Mouse (Mus musculus): ENCODE measurements around the gene Ccdc57. TPM values are rescaled to one million over a fixed set of nuclear protein-coding genes. Genes with fewer than 3 reads are reported as not detected.

The Ccdc57 gene
- total RNA-seq, 2 experiments from 2014 or later = 2.3 to 2.8 TPM

GRCm38 (mm10) chr11:120955701-120956100, 23.0 kb upstream of the Ccdc57 start:
- intact Hi-C loops (cut with DNase I; ENCODE audit: low total_unique reads) = no loop called here
- DNase-seq = no peak

DNA sequence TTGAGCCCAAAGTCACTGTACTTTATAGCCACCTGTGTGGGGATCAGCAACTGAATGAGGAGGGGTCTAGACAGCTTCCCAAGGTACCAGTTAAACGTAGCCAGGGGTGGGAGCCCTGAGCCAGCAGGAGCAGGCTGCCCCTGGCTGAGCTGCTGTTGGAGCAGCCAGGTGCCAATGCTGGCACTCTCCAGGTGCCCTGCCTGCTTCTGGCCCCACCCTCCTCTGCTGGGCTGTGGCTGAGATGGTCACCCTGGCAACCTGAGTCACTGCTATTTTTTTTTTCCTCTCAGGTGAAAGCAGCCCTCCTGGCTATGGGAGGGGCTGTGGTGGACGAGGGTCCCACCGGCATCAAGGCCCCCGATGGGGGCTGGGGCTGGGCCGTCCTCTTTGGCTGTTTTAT, 22.3 kb upstream of the Ccdc57 start:
- DNase-seq = no peak
- intact Hi-C loops (cut with DNase I; ENCODE audit: low total_unique reads) = no loop called here

- intact Hi-C loops (cut with DNase I; ENCODE audit: low total_unique reads) = no loop called here
- peak; percentile 53 for DNase-seq
Observed at GRCm38 (mm10) chr11:120951731-120952730, 19.4 kb upstream of the Ccdc57 start.

DNA sequence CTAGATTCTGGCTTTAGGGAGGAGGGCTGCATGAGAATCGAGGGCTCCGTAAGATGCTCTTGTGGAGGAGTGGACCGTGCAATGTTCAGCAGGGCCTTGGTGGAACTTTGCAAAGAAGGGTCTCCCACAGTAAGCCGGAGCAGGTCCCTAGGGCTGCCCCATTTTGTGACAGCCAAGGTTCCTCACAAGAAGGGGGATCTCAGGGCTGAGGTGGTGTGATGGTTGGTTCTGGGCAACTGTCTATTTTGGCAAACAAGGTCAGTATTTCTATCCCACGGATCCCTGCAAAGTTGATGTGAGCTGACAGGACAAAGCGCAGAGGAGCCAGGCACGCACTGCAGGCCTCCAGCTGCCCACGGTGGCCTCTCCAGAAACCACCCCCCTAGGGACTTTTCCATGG, 18.6 kb upstream of the Ccdc57 start:
- intact Hi-C loops (cut with DNase I; ENCODE audit: low total_unique reads) = no loop called here
- DNase-seq = no peak

GRCm38 (mm10) chr11:120950281-120951202, 17.9 kb upstream of the Ccdc57 start:
- intact Hi-C loops (cut with DNase I; ENCODE audit: low total_unique reads) = no loop called here
- DNase-seq = peak; percentile 95

- DNase-seq = peak; percentile 37
- intact Hi-C loops (cut with DNase I; ENCODE audit: low total_unique reads) = no loop called here
Observed at GRCm38 (mm10) chr11:120949863-120950262, 17.2 kb upstream of the Ccdc57 start.

DNA sequence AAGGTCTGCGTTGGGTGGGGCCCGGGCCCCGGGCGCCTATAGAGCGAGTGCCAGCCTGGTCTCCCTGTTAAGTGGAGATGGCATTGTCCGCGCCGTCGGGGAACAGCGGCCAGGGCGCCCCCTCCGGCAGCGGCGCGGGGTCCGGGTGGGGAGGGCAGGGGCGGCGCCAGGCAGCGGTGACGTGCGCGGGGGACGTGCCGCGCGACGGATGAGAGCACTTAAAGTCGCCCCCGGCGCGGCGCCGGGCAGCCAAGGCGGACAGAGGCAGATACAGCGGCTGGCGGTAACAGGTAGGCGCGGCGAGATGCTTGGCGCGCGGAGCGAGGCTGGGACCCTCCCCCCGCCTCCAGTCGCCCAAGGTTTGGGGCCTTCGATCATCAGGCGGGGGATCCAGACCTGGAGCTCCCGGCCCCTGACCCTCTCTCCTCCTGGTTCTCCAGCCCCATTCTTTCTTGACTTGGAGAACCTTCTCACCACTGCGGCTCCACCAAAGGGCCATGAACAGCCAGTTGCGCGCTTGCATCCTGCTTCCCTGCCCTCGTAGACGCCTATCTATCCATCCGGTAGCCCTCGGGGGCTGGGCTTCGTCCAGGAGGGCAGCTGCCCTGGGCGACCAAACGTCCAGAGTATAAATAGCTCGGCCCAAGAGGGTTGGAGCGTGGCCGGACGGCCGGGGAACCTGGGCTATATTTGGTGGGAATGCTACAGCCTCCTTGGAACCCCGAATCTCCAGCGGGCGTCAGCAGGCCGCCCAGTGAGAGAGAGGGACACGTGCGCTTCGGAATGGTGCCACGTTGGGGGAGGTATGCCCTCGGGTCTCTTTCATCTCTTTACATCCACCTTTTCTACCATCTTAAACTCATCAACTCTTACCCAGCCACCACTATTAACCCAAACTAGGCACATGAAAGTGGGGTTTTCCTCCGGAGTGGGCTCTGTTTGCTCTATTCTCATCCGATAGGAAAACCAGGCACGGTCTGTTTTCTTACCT, 16.5 kb upstream of the Ccdc57 start:
- DNase-seq = peak; percentile 84
- intact Hi-C loops (cut with DNase I; ENCODE audit: low total_unique reads) = no loop called here

- intact Hi-C loops (cut with DNase I; ENCODE audit: low total_unique reads) = no loop called here
- no peak for DNase-seq
Observed at GRCm38 (mm10) chr11:120948328-120948727, 15.7 kb upstream of the Ccdc57 start, which contains the start of gene Slc16a3. Gene Slc16a3 (plus strand): TSS chr11:120948480.

- DNase-seq = no peak
- intact Hi-C loops (cut with DNase I; ENCODE audit: low total_unique reads) = no loop called here
Observed at GRCm38 (mm10) chr11:120945926-120946325, 13.3 kb upstream of the Ccdc57 start.

GRCm38 (mm10) chr11:120945266-120945665, 12.6 kb upstream of the Ccdc57 start:
- DNase-seq = no peak
- intact Hi-C loops (cut with DNase I; ENCODE audit: low total_unique reads) = no loop called here

DNA sequence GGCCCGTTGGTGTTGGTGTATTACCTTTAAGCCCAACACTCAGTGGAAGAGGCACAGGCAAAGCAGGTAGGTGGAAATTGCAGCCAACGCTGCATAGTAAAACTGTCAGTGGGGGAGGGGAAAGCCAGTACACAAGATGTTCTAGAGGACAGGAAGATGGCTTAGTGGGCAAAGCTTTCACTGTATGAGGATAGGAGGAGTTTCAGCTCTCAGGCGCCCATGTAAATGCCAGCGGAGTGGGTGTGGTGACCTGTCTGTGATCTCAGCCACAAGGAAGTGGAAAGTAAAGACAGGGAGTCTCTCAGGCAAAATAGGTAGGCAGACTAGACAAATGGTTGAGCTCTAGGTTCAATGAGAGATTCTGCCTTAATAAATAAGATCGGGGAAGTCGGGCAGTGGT, 8.3 kb upstream of the Ccdc57 start:
- no peak for DNase-seq
- intact Hi-C loops (cut with DNase I; ENCODE audit: low total_unique reads) = no loop called here

GRCm38 (mm10) chr11:120939712-120940341, 7.2 kb upstream of the Ccdc57 start:
- intact Hi-C loops (cut with DNase I; ENCODE audit: low total_unique reads) = no loop called here

GRCm38 (mm10) chr11:120938795-120939194, 6.1 kb upstream of the Ccdc57 start:
- intact Hi-C loops (cut with DNase I; ENCODE audit: low total_unique reads) = no loop called here
- no peak for DNase-seq

More at GRCm38 (mm10) chr11:120939712-120940341, 7.2 kb upstream of the Ccdc57 start:
- DNase-seq = no peak

DNA sequence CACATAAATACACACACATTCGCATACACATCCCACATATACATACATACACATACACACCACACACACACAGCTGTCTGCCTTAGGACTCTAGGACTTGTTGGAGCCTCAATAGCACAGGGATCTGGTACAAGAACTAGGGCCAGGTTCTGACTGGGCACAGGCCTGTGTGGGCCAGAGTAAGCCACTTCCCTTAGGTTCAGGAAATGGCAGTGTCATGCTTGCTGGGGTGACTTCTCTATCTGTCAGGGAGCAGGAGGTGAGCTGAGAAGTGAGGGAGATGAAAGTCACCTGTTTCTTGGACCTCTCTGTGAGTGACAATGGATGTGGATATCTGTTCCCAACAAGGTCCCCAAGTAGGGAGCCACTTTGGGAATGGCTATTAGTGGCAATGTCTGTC, 5.3 kb upstream of the Ccdc57 start:
- DNase-seq = no peak
- intact Hi-C loops (cut with DNase I; ENCODE audit: low total_unique reads) = no loop called here

- intact Hi-C loops (cut with DNase I; ENCODE audit: low total_unique reads) = no loop called here
- no peak for DNase-seq
Observed at GRCm38 (mm10) chr11:120931479-120931878, 1.2 kb downstream of the Ccdc57 start.

DNA sequence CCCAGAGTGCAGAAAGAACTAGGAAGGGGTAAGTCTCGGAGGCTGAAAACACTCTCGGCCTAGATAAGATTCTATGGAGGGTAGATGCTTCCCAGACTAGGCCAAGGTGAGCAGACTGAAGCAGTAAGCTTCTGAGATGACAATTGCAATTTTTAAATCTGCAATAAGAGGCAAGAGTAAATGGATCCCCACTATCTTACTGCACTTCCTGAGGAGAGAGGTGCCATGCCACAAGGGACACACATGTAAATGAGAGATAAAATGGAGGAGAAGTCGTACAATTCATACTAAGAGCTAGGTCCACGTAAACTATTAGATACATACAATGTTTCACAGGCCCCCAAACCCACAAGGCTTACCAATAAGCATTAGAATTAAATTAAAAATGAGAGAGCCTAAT, 4.2 kb downstream of the Ccdc57 start:
- DNase-seq = no peak
- intact Hi-C loops (cut with DNase I; ENCODE audit: low total_unique reads) = no loop called here

DNA sequence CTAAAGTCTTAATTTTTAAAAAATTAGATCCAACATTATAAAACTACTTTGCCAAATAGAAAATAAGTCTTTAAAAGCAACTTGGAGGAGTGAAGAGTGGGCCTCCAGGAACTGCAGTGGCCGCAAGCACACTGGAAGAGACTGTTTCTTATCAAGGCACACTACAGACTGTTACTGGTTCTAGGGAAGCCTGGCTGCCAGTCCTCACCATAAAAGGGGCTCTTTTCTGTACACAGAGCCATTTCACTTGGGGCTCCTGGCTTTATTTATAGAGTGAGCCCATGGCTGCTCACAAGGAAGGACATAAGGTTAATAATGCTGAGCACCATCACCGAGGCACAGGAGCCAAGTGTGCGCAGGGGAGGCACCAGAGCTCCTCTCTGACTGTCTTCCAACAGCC, 10.1 kb downstream of the Ccdc57 start:
- no peak for DNase-seq
- intact Hi-C loops (cut with DNase I; ENCODE audit: low total_unique reads) = no loop called here

- intact Hi-C loops (cut with DNase I; ENCODE audit: low total_unique reads) = no loop called here
- no peak for DNase-seq
Observed at GRCm38 (mm10) chr11:120917756-120918155, 14.9 kb downstream of the Ccdc57 start.
